Mouse (Mus musculus): ENCODE measurements around the gene Kdm5a. TPM values are rescaled to one million over a fixed set of nuclear protein-coding genes. Genes with fewer than 3 reads are reported as not detected.
A peak's percentile ranks its signal among the peaks of the same experiment; 100 is the strongest.

The Kdm5a gene
- polyA plus RNA-seq, 1 experiment from 2014 or later = 45.2 TPM

GRCm38 (mm10) chr6:120362774-120363687, 893 bp upstream of the Kdm5a start:
- H3K4me1 ChIP-seq = peaks cover 16% of the 10 kb centered on the region
- ATAC-seq (ENCODE audit: borderline replicate concordance, extremely low read depth, low FRiP score, low TSS enrichment) = peak; percentile 7; the same call in 1 of the 2 replicates

DNA sequence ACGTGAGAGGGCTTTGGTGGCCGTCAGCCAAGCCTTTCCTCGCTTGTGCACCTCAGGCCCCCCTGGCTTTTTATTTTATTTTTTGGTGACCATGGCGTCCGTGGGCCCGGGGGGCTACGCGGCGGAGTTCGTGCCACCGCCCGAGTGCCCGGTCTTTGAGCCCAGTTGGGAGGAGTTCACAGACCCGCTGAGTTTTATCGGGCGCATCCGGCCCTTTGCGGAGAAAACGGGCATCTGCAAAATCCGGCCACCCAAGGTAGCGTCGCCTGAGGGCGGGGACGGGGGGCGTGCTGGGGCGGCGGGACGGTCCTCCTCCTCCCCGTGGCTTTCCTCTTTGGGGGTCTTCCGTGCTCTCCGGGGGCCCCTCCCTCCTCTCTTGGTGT, 590 bp downstream of the Kdm5a start:
- Histone ChIP-seq H3K9ac (peak overlapping the region; percentile 89), H3K27ac (peak overlapping the region; percentile 96), H3K4me3 (peak overlapping the region; percentile 100), H3K27me3 (no peaks in the 10 kb centered on the region), H3K36me3 (peaks cover 23% of the 10 kb centered on the region), H3K4me2 (peak overlapping the region; percentile 66), H3K4me1 (peaks cover 16% of the 10 kb centered on the region), H3K9me3 (no peaks in the 10 kb centered on the region)
- peak; percentile 26 for ATAC-seq (ENCODE audit: borderline replicate concordance, extremely low read depth, low FRiP score, low TSS enrichment)
- WGBS = under 1% methylated on average over 31 of the region's 31 CpGs

More at GRCm38 (mm10) chr6:120362774-120363687, 893 bp upstream of the Kdm5a start:
- H3K27me3 ChIP-seq = no peaks in the 10 kb centered on the region
- peak overlapping the region; percentile 96 for H3K27ac ChIP-seq
- WGBS = 22% methylated on average over 15 of the region's 15 CpGs
- no peaks in the 10 kb centered on the region for H3K9me3 ChIP-seq
- peak overlapping the region; percentile 66 for H3K4me2 ChIP-seq
- peaks cover 8% of the 10 kb centered on the region for H3K36me3 ChIP-seq
- H3K9ac ChIP-seq = peak overlapping the region; percentile 89
- peak overlapping the region; percentile 100 for H3K4me3 ChIP-seq

GRCm38 (mm10) chr6:120365051-120365450, 1.1 kb downstream of the Kdm5a start:
- H3K27me3 ChIP-seq = no peaks in the 10 kb centered on the region
- H3K4me3 ChIP-seq = peak overlapping the region; percentile 100
- no peaks in the 10 kb centered on the region for H3K9me3 ChIP-seq
- H3K4me1 ChIP-seq = peaks cover 16% of the 10 kb centered on the region
- no peak for ATAC-seq (ENCODE audit: borderline replicate concordance, extremely low read depth, low FRiP score, low TSS enrichment)
- peaks cover 29% of the 10 kb centered on the region for H3K36me3 ChIP-seq
- 2% methylated on average over 15 of the region's 15 CpGs for WGBS
- peak overlapping the region; percentile 89 for H3K9ac ChIP-seq
- no peak overlapping the region for H3K27ac ChIP-seq
- peak overlapping the region; percentile 66 for H3K4me2 ChIP-seq

DNA sequence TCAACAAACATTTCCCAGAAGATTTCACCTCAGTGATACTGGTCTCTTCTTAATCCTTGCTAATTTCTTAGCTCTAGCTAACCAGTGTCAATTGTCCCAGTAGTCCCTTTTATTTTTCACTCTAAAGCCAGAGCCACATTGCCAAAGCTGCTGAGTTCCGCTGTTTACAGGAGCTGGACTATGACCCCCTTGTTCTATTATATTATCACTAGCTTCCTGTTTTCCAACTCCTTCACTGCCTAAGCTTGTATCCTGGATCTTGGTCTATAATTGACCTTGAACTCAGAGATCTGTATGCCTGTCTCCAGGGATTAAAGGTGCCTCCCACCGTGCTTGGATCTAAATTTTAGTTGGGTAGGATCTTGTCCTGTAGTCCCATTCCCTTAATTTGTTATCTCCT, 12.8 kb downstream of the Kdm5a start:
- H3K4me2 ChIP-seq = no peak overlapping the region
- no peak overlapping the region for H3K9ac ChIP-seq
- H3K4me1 ChIP-seq = no peaks in the 10 kb centered on the region
- H3K9me3 ChIP-seq = no peaks in the 10 kb centered on the region
- 85% methylated on average over 2 of the region's 2 CpGs for WGBS
- H3K4me3 ChIP-seq = no peak overlapping the region
- H3K27me3 ChIP-seq = no peaks in the 10 kb centered on the region
- H3K27ac ChIP-seq = no peak overlapping the region
- no peak for ATAC-seq (ENCODE audit: borderline replicate concordance, extremely low read depth, low FRiP score, low TSS enrichment)
- H3K36me3 ChIP-seq = peaks cover 73% of the 10 kb centered on the region

DNA sequence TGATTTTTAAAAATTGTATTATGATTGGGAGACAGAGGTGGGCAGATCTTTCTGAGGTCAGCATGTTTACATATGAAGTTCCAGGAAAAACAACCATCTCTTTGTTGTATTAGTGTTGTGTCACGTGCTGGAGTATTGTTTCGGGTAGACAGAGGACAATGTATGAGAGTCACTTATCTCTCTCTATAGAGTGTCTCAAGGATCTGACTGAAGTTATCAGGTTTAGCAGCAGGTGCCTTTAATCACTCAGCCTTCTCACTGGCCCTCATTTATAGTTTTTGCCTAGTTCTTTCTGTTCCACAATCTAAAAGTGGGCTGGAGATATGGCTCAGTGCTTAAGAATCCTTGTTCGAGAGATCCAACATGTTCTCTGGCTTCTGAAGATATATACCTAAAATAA, 26.1 kb downstream of the Kdm5a start:
- H3K9me3 ChIP-seq = no peaks in the 10 kb centered on the region
- H3K4me3 ChIP-seq = no peak overlapping the region
- H3K9ac ChIP-seq = no peak overlapping the region
- H3K27ac ChIP-seq = no peak overlapping the region
- H3K4me2 ChIP-seq = no peak overlapping the region
- peaks cover 54% of the 10 kb centered on the region for H3K36me3 ChIP-seq
- WGBS = 85% methylated on average over 3 of the region's 3 CpGs
- H3K4me1 ChIP-seq = no peaks in the 10 kb centered on the region
- no peak for ATAC-seq (ENCODE audit: borderline replicate concordance, extremely low read depth, low FRiP score, low TSS enrichment)
- no peaks in the 10 kb centered on the region for H3K27me3 ChIP-seq

- Histone ChIP-seq H3K4me3 (no peak overlapping the region), H3K36me3 (peaks cover 61% of the 10 kb centered on the region)
Observed at GRCm38 (mm10) chr6:120392811-120393210, 28.9 kb downstream of the Kdm5a start.

GRCm38 (mm10) chr6:120395622-120396345, 31.9 kb downstream of the Kdm5a start:
- H3K4me1 ChIP-seq = no peaks in the 10 kb centered on the region
- H3K9me3 ChIP-seq = no peaks in the 10 kb centered on the region
- 90% methylated on average over 5 of the region's 5 CpGs for WGBS
- no peak for ATAC-seq (ENCODE audit: borderline replicate concordance, extremely low read depth, low FRiP score, low TSS enrichment)
- no peak overlapping the region for H3K4me3 ChIP-seq
- no peak overlapping the region for H3K9ac ChIP-seq
- H3K27me3 ChIP-seq = no peaks in the 10 kb centered on the region
- H3K4me2 ChIP-seq = no peak overlapping the region
- peaks cover 70% of the 10 kb centered on the region for H3K36me3 ChIP-seq
- H3K27ac ChIP-seq = no peak overlapping the region

More at GRCm38 (mm10) chr6:120392811-120393210, 28.9 kb downstream of the Kdm5a start:
- Histone ChIP-seq H3K4me2 (no peak overlapping the region), H3K4me1 (no peaks in the 10 kb centered on the region), H3K9ac (no peak overlapping the region), H3K9me3 (no peaks in the 10 kb centered on the region), H3K27me3 (no peaks in the 10 kb centered on the region), H3K27ac (no peak overlapping the region)
- 91% methylated on average over 2 of the region's 2 CpGs for WGBS
- ATAC-seq (ENCODE audit: borderline replicate concordance, extremely low read depth, low FRiP score, low TSS enrichment) = no peak

DNA sequence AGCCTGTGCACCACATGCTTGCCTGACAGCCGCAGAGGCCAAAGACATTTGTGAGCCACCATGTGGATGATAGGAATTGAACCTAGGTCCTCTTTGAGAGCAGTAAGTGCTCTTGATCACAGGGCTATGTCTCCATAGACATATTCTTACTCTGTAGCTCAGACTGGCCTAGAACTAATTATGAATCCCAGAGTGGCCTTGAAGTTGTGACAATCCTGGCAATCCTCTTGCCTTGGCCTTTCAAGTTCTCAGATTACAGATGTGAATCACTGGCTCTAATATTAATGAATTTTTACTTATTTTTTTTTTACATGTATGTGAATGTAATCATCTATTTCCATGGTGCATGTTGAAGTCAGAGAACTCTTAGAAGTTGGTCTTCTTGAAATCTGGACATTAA, 40.0 kb downstream of the Kdm5a start:
- H3K27me3 ChIP-seq = no peaks in the 10 kb centered on the region
- peaks cover 76% of the 10 kb centered on the region for H3K36me3 ChIP-seq
- no peaks in the 10 kb centered on the region for H3K4me1 ChIP-seq
- no peak overlapping the region for H3K4me3 ChIP-seq
- H3K9me3 ChIP-seq = no peaks in the 10 kb centered on the region
- 96% methylated on average over 1 of the region's 1 CpGs for WGBS
- no peak overlapping the region for H3K9ac ChIP-seq
- no peak for ATAC-seq (ENCODE audit: borderline replicate concordance, extremely low read depth, low FRiP score, low TSS enrichment)
- H3K27ac ChIP-seq = no peak overlapping the region
- no peak overlapping the region for H3K4me2 ChIP-seq

GRCm38 (mm10) chr6:120438161-120438560, 74.2 kb downstream of the Kdm5a start:
- no peak for ATAC-seq (ENCODE audit: borderline replicate concordance, extremely low read depth, low FRiP score, low TSS enrichment)
- WGBS = 93% methylated on average over 3 of the region's 3 CpGs
- Histone ChIP-seq H3K27ac (no peak overlapping the region), H3K4me1 (no peaks in the 10 kb centered on the region), H3K9me3 (no peaks in the 10 kb centered on the region), H3K27me3 (no peaks in the 10 kb centered on the region), H3K9ac (no peak overlapping the region), H3K4me2 (no peak overlapping the region), H3K36me3 (peaks cover 53% of the 10 kb centered on the region), H3K4me3 (no peak overlapping the region)

DNA sequence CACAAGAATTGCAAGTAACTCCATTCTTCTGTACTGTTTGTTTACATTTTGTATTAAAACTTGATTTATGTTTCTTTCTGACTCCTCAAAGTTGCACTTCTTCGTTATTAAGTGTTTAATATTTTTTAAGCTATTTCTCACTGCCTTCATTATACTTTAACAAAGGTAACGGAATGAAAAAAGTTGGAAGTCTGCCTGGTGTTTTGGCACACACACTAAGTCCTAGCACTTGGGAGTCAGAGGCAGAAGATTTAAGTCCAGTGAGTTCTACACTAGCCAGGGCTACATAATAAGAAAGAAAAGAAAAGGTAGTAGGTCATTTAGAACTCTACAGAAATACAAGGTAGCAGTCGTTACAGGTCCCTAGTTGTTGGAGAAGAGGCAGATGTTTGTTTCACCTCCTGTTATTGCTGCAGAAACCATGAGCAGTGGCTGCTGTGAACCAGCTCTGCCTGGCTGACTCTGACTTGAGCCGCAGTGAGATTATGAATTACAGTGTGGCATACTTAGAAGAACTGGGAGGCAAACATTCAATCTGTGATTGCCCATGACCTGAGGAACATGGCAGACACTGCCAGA, 78.3 kb downstream of the Kdm5a start:
- peaks cover 32% of the 10 kb centered on the region for H3K36me3 ChIP-seq

GRCm38 (mm10) chr6:120443363-120444355, 79.7 kb downstream of the Kdm5a start:
- peaks cover 22% of the 10 kb centered on the region for H3K36me3 ChIP-seq
- H3K9ac ChIP-seq = no peak overlapping the region
- H3K27ac ChIP-seq = no peak overlapping the region
- H3K4me3 ChIP-seq = no peak overlapping the region
- H3K4me2 ChIP-seq = no peak overlapping the region
- H3K27me3 ChIP-seq = no peaks in the 10 kb centered on the region
- H3K4me1 ChIP-seq = no peaks in the 10 kb centered on the region
- WGBS = 70% methylated on average over 14 of the region's 14 CpGs
- H3K9me3 ChIP-seq = no peaks in the 10 kb centered on the region
- no peak for ATAC-seq (ENCODE audit: borderline replicate concordance, extremely low read depth, low FRiP score, low TSS enrichment)

More for the DNA sequence above, 78.3 kb downstream of the Kdm5a start:
- Histone ChIP-seq H3K4me2 (no peak overlapping the region), H3K4me3 (no peak overlapping the region), H3K9me3 (no peaks in the 10 kb centered on the region), H3K27ac (no peak overlapping the region), H3K4me1 (no peaks in the 10 kb centered on the region), H3K9ac (no peak overlapping the region), H3K27me3 (no peaks in the 10 kb centered on the region)
- WGBS = 79% methylated on average over 4 of the region's 4 CpGs
- ATAC-seq (ENCODE audit: borderline replicate concordance, extremely low read depth, low FRiP score, low TSS enrichment) = no peak

Data from lung, embryonic 15.5 days (tissue).